Mouse (Mus musculus) gastrocnemius, postnatal 14 days (tissue): ENCODE measurements around the gene Mef2c. TPM values are rescaled to one million over a fixed set of nuclear protein-coding genes. Genes with fewer than 3 reads are reported as not detected.

Experiments
- DNase-seq: peaks from one replicate; pipeline ENCODE4 v3.0.0; 2021; ENCODE audit warnings: mixed read lengths
- intact Hi-C: fragments of 180-260 bp; cut with DNase I; formaldehyde crosslinking; loops from one replicate; pipeline ENCODE4 v1.15.1; 2025; ENCODE audit warnings: low total_unique reads
- total RNA-seq, 2 experiments: library from RNA; stranded (reverse); gene quantifications; 2 replicates each; pipeline ENCODE4 v1.2.3; 2021

The Mef2c gene
- total RNA-seq, 2 experiments from 2014 or later = 258 to 347 TPM

GRCm38 (mm10) chr13:83566834-83567534 lies 63.1 kb downstream of the Mef2c start:
- no peak for DNase-seq
- intact Hi-C loops = no loop called here

GRCm38 (mm10) chr13:83567681-83568080 lies 63.8 kb downstream of the Mef2c start:
- intact Hi-C loops = no loop called here
- DNase-seq = no peak

DNA sequence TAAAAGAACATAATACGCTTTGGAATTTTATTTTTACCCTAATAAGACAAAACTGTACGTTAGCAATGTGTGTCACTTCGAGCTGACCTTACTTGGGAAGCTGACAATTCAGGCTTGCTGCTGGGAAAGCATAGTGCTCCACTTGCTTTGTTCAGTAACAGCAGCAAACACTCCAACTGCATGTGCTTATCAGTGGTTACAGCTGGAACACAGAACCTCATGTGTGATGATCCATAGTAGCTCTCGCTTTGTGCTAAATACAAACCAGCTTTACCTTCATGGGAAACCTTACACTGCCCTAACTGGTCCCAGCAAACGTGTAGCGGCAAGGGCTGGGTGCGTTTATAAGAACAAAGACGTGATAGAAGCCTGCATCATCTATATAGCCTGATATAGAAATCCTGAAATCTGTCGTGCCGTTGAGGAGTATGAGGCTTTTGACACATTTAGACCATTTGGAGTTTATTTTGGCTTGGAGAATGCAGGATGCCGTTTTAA lies 65.0 kb downstream of the Mef2c start:
- intact Hi-C loops = no loop called here
- no peak for DNase-seq

DNA sequence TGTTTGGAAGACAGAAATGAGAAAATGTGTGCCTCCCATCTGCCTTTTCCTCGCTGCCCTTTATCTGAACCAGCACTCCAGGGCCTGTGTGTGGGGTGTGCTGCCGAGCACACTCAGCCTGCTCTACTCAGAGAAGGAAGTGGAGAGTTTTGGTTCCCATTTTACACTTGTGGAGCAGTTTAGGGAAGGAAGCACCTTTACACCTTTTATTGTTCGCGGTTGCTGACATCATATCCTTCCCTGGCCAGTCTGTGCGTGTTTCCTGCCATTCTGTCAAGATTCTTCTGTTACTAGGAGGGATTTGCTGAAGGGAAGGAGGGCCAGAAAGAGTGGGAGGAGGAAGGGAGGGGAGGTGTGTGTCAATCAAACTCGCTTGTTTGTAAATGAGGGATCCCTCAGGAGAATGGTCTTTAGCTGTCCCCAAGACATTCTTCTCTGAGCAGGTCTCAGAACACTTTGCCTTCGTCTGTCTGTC lies 68.2 kb downstream of the Mef2c start:
- intact Hi-C loops = no loop called here

GRCm38 (mm10) chr13:83572469-83572868 lies 68.6 kb downstream of the Mef2c start:
- intact Hi-C loops = no loop called here
- DNase-seq = no peak

More for the DNA sequence above, 68.2 kb downstream of the Mef2c start:
- no peak for DNase-seq

GRCm38 (mm10) chr13:83573327-83573726 lies 69.5 kb downstream of the Mef2c start:
- DNase-seq = no peak
- intact Hi-C loops = no loop called here

DNA sequence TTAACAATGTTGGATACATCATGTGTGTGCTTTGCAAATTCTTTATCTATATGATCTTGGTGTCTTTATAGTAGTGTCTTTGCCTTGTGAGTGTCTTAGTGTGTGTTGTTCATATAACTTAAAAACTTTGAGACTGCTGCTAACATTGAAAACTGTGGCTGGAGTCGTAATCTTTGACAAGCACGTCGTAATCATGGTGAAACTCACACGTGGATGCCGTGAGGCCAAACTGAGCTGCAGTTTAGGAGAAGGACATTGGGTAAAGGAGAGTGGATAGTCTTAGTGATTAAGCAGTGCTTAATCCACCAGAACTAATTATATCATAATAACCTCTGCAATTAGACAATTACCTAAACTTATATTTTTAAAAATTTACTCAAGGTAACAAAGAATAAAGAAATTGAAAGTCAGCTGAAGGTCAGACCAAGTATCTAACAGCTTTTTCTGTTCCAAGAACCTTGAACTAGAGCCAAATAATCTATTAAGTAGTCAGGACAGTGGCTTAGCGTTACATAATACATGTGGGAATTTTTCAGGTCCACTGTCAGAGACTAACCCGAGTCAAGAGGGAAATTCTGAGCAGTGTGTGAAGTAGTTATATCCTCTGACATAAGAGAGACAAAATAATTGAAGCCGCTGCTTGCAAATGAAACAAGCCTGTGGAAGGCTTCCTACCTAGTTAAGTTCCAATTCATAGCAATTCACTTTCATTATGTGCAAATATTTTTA lies 70.2 kb downstream of the Mef2c start:
- no peak for DNase-seq
- intact Hi-C loops = no loop called here

DNA sequence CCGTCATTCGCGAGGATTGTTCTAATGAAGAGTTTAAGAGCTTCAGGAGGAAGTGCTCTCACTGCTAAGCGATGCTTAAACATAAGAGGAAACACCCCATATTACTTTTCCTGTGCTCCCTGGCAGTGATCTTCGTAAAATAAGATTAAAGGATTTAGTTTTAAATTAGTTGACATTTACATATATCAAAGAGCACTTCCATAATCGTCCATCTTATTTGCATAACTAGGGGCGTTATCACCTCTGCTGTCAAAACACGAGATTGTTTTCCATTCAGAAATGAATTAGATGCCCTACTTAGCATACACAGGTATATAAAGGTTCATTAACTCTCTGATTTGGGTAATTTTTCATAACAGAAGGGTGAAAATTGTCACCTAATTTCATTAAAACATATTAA lies 71.0 kb downstream of the Mef2c start:
- intact Hi-C loops = no loop called here
- DNase-seq = no peak

DNA sequence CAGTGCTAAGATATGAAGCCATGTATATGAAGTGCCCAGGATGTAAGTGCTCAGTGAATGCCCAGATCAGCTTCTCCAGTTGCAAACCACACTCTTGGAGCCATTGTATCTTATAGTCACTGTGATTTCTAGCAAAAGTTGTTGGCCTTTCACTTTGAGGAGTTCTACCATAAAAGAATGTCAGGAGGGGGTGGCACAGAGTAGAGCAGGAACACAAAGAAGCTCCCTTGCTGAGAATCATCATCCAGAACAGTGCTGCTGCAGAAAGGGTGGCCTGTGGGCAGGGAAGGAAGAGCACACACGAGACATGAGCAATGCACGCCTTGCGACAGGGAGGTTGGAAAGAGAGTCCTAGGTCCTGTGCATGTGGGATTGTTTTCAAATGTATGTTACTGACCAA lies 75.6 kb downstream of the Mef2c start:
- intact Hi-C loops = no loop called here
- DNase-seq = no peak

GRCm38 (mm10) chr13:83580856-83581255 lies 77.0 kb downstream of the Mef2c start:
- intact Hi-C loops = no loop called here
- DNase-seq = no peak

DNA sequence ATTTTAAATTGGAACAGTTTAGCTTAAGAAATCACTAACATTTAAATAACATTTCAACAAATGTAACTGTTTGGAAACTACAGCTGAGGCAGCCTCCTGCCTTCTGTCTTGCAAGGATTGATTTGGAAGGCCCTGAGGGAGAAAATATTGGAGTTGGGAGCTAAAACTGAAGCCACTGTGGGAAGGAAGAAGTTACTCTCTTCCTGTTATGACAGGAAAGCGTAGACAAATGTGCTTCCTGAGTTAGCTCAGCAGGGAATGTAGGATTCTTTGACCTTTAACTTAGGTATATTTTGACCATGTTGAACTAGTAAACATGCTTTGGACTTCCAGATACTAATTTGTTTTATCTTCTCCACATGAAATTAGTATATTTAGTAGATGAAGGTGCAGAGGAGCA lies 78.7 kb downstream of the Mef2c start:
- intact Hi-C loops = no loop called here
- DNase-seq = no peak

- intact Hi-C loops = no loop called here
Measured at GRCm38 (mm10) chr13:83583881-83584280, 80.0 kb downstream of the Mef2c start.

DNA sequence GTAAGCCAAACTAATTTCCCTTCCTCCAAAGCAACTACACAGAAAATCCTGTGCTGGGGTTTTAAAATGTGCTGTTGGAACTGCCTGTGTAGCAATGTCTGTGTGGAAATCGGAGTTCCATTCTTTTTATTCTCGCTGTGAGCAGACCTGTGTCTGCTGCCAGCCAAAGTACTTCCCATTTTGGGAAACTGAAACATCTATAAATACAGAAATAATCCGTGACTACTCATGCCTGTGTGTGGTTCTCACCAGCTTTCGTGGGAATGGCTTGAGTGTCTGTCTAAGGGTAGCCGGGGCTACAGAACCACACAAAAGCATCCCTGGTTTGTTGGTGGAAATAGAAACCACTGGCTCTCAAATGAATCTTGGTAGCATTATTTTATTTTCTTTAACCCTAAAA lies 81.5 kb downstream of the Mef2c start:
- no peak for DNase-seq
- intact Hi-C loops = no loop called here

More at GRCm38 (mm10) chr13:83583881-83584280, 80.0 kb downstream of the Mef2c start:
- no peak for DNase-seq

DNA sequence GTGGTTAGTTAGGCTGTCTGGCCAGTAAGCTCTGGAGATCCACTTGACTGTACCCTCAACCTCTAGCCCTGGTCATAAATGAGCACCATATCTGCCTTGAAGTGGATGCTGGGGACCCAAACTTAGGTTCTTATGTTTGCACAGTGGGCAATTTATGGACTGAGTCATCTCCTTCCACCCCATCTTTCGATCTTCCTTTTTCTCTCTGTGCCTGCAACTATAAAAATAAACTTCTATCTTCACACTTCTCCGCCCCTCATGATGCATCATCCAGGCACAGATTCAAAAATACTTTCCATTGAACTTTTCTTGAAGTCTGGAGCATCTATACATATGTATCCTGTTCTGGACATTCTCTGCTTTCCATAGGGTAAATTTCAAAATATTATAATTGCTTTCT lies 84.4 kb downstream of the Mef2c start:
- intact Hi-C loops = no loop called here
- no peak for DNase-seq

DNA sequence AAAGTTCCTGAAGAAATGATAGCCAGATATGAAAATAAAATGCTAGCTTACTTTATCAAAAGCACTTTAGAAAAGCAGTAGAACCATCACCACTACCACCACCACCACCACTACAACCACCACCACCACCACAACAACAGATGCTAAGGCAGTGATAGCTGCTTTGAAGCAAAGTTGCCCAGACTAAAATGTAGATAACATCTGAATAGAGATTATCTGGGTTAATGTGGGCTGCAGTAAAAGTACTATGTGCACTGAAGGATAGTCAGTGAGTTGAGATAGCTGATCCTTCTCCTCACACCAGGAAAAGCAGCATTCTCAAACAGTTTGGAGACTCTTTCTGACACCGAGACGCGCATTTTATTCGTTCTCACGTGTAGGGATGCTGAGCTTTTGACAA lies 87.1 kb downstream of the Mef2c start:
- DNase-seq = no peak
- intact Hi-C loops = no loop called here

DNA sequence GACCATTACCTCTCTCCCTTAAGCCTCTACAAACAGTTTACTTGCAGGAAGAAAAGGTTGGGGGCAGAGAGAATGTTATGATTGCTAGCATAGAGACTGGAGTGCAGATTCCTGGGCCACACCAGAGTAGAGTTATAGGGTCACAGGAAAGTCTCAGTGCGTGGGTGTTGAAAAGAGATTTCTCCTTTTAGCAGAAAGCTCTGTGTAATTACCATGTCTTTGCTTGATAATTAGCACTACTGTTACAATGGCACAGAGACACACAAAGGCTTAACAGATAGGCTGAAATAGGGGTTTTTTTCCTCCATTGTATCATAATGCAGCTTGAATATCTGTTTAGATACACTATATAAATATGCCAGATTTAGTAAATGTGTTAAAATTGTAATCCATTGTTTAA lies 91.6 kb downstream of the Mef2c start:
- no peak for DNase-seq
- intact Hi-C loops = no loop called here

DNA sequence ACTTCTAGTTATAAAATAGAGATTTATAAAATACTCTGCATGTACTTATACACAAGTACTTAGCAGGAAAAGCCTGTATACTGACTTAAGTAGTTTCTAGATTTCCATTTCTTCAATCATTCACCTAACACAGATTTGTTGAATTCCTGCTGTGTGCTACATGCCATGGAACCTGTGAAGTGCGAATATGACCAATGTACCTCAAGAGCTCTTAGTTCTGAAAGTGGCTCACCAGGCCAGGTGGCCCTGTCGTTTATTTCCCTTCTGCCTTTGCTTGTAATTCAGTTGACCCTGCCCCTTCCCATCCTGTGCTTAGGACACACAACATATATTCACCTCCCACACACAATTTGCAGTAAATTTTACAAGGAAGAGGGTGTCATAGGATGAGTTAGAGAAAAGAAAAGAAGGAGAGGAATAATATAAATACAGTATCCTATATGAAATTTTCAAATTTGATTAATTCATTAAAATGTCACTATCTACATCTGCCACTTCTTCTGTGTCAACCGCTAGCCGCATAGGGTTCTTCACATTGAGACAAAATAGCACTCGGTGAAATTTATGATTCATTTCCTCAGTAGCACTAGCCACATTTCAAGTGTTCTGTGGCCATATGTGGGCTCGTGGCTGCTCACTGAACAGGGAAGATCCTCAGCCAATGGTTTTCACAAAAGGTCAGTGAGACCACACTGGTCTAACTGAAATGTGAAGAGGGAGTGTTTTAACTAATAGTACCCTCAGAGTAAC lies 93.3 kb downstream of the Mef2c start:
- intact Hi-C loops = no loop called here

GRCm38 (mm10) chr13:83597739-83598210 lies 93.9 kb downstream of the Mef2c start:
- no peak for DNase-seq
- intact Hi-C loops = no loop called here

More for the DNA sequence above, 93.3 kb downstream of the Mef2c start:
- DNase-seq = no peak

DNA sequence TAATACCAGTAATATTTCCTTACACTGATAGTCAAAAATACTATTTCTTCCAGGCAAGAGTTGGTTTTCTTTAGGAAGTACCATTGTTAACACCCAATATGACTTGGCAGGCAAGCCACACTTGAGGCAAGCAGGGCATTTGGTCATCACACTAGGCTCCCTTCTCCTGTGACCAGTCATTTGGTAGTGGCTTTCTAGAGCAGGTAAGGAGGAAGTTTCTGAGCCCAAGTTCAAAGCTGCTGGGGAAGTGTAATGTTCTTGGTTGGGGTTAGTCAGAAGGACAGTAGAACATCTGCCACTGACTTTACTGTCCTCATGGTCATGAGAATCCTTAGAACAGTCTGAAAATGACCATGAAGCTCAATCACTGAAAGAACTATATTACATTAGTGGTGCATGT lies 96.5 kb downstream of the Mef2c start:
- intact Hi-C loops = no loop called here
- no peak for DNase-seq

DNA sequence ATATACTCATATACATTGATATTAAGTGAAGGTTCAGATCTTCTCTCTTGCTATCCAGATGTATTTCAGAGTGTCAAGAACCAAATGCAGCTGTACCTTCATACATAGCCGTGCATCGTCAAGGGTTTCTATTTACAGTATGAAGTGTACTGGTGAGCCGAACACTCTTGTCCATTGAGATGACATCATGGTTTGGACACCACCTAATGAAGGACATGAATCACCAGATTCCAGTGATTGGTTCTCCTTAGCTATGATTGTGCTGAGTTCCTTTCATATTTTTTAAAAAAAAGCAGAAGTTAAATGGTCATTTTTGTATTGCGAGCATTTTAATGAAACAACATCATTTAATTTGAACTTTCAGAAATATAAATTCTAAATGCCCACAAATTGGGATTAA lies 97.9 kb downstream of the Mef2c start:
- intact Hi-C loops = no loop called here

More for the DNA sequence above, 97.9 kb downstream of the Mef2c start:
- DNase-seq = no peak
